Mouse (Mus musculus): Measurements from ENCODE around the gene Rtn4ip1.

GRCm38 (mm10) chr10:43943736-43944135 is 42.1 kb downstream of the Rtn4ip1 start:
- no peak for TF ChIP-seq CTCF (IDR thresholded peaks at IDR 0.05; ENCODE audit: insufficient read depth, low read length)
- no peak for TF ChIP-seq POLR2A (IDR thresholded peaks at IDR 0.05; ENCODE audit: borderline replicate concordance, extremely low read depth, low read depth, low read length)

All from lung, adult 2 months (tissue).